Mouse (Mus musculus) heart, embryonic 10.5 days (tissue): ENCODE results near the gene Ptpn4. TPM values are rescaled to one million over a fixed set of nuclear protein-coding genes. Genes with fewer than 3 reads are reported as not detected.
A peak's percentile ranks its signal among the peaks of the same experiment; 100 is the strongest.

Source experiments
- DNase-seq: peaks from one replicate; pipeline ENCODE4 v3.0.0-alpha.2; 2017; ENCODE audit warnings: low spot score
- H3K27ac ChIP-seq: fragments of 300-500 bp; sonication (generic); 2 replicates; pipeline ENCODE4 v1.5.1; 2016; ENCODE audit warnings: mild to moderate bottlenecking
- H3K27me3 ChIP-seq: fragments of 300-500 bp; sonication (generic); 2 replicates; pipeline ENCODE4 v1.6.1; 2016; ENCODE audit warnings: mild to moderate bottlenecking; ENCODE audit not compliant: poor library complexity, insufficient read depth, severe bottlenecking
- H3K36me3 ChIP-seq: fragments of 300-500 bp; sonication (generic); 2 replicates; pipeline ENCODE4 v1.6.1; 2016; ENCODE audit warnings: mild to moderate bottlenecking, moderate library complexity
- H3K4me1 ChIP-seq: fragments of 300-500 bp; sonication (generic); 2 replicates; pipeline ENCODE4 v1.6.1; 2016; ENCODE audit warnings: mild to moderate bottlenecking
- H3K4me3 ChIP-seq: fragments of 300-500 bp; sonication (generic); 2 replicates; pipeline ENCODE4 v1.5.1; 2016; ENCODE audit warnings: mild to moderate bottlenecking, moderate library complexity
- H3K9me3 ChIP-seq: fragments of 300-500 bp; sonication (generic); 2 replicates; pipeline ENCODE4 v1.6.1; 2016; ENCODE audit warnings: mild to moderate bottlenecking, moderate library complexity
- WGBS: fragments of 180-500 bp; shearing (Covaris S2); methylation state at CpG from one replicate; pipeline ENCODE4 v1.1.7; 2016; 5-methylcytosine and 5-hydroxymethylcytosine counted together
- polyA plus RNA-seq: library from polyadenylated mRNA; unstranded; fragments of >200 nt; fragmentation: Nextera tagmentation; extraction: Ambion mirVana; gene quantifications from 2 replicates; pipeline ENCODE4 v1.2.1, GENCODE M21; 2016

Gene Ptpn4
- polyA plus RNA-seq, result 3.7 and 4.7 TPM in 2 replicates

- Histone ChIP-seq H3K27ac (peak within 1 kb of the TSS; percentile 95), H3K4me3 (peak within 1 kb of the TSS; percentile 93), H3K27me3 (no peaks in the 10 kb centered on the region), H3K4me1 (peaks cover 13% of the 10 kb centered on the region; the same call in 1 of the 2 replicates), H3K36me3 (no peaks in the 10 kb centered on the region), H3K9me3 (no peaks in the 10 kb centered on the region)
- under 1% methylated on average over 79 of the region's 79 CpGs for WGBS
- DNase-seq, result peak; percentile 99
Observed at GRCm38 (mm10) chr1:119837035-119837751, at the start of gene Ptpn4. Gene Ptpn4, minus strand, starts transcription at chr1:119837613.

DNA sequence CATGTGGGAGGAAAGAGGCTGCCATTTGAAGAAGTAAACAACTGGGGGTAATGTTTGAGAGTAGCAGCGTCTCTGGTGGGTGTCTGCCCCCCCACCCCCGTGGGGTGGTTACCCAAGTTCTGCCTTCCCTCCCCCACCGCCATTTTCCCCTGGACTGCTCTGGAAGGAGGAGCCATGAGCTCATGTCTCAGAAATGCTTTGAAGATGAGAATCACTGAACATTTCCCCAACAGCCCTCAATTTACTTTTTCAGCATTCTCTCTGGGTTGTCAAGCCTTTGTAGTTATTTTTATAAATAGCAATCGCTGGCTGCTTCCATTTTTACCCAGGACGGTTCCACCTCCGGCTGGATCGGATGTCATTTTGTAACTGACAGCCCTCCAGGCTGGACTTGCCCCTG, 48.9 kb upstream of the Ptpn4 start:
- no peaks in the 10 kb centered on the region for H3K9me3 ChIP-seq
- no peaks in the 10 kb centered on the region for H3K27me3 ChIP-seq
- no peak for DNase-seq
- no peak overlapping the region for H3K4me3 ChIP-seq
- WGBS, result 49% methylated on average over 7 of the region's 7 CpGs
- no peaks in the 10 kb centered on the region for H3K36me3 ChIP-seq
- H3K27ac ChIP-seq, result no peak overlapping the region
- H3K4me1 ChIP-seq, result peaks cover 18% of the 10 kb centered on the region

GRCm38 (mm10) chr1:119884272-119884671, 46.9 kb upstream of the Ptpn4 start:
- no peak for DNase-seq
- no peaks in the 10 kb centered on the region for H3K36me3 ChIP-seq
- peaks cover 16% of the 10 kb centered on the region for H3K4me1 ChIP-seq
- no peak overlapping the region for H3K27ac ChIP-seq
- 93% methylated on average over 3 of the region's 3 CpGs for WGBS
- no peaks in the 10 kb centered on the region for H3K9me3 ChIP-seq
- H3K4me3 ChIP-seq, result no peak overlapping the region
- H3K27me3 ChIP-seq, result no peaks in the 10 kb centered on the region

DNA sequence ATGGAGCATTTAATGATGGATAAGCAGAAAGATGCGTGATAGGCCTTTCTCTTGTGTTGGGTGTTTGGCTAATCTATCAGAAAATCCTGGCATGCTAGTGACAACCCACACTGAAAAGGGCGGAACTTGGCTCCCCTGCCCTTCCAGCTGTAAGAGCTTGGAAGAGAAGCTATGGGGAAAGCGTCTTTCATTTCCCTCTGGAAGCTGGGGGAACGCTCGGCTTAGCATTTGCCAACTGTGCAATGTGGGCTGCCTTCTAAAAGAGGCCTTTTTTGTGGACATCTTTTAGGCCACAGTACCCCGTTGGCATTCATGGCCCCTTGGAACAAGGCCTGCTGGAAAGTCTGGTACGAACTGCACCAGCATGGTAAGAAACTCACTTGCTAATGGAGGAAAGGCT, 41.5 kb upstream of the Ptpn4 start:
- no peak for DNase-seq
- Histone ChIP-seq H3K36me3 (no peaks in the 10 kb centered on the region), H3K27ac (no peak overlapping the region), H3K4me3 (no peak overlapping the region), H3K4me1 (0 out of 2 replicates have a peak, but pooled peaks cover 6% of the 10 kb centered on the region), H3K9me3 (no peaks in the 10 kb centered on the region), H3K27me3 (no peaks in the 10 kb centered on the region)
- 86% methylated on average over 7 of the region's 7 CpGs for WGBS

DNA sequence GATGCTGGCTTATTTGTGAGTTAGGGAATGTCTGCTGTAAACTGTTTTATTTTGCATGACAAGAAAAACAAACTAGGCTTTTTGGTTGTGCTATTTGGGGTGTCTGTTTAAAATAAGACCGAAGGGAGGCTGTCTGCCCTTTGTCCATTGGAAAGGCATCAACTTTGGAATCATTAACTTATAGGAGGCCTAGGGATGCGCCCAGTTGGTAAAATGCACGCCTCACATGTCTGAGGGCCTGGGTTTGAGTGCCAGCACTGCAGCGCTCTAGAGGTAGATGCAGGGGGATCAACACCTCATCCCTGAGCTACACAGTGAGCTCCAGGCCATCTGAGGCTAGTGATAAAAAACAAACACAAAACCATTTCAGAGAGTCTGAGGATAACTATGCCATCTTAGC, 40.1 kb upstream of the Ptpn4 start:
- no peaks in the 10 kb centered on the region for H3K36me3 ChIP-seq
- H3K27ac ChIP-seq, result no peak overlapping the region
- H3K4me3 ChIP-seq, result no peak overlapping the region
- H3K27me3 ChIP-seq, result no peaks in the 10 kb centered on the region
- H3K9me3 ChIP-seq, result no peaks in the 10 kb centered on the region
- H3K4me1 ChIP-seq, result 0 out of 2 replicates have a peak, but pooled peaks cover 6% of the 10 kb centered on the region
- WGBS, result 85% methylated on average over 4 of the region's 4 CpGs
- DNase-seq, result no peak

GRCm38 (mm10) chr1:119868395-119869161, 31.2 kb upstream of the Ptpn4 start:
- no peak overlapping the region for H3K4me3 ChIP-seq
- no peak for DNase-seq
- H3K4me1 ChIP-seq, result no peaks in the 10 kb centered on the region
- no peaks in the 10 kb centered on the region for H3K9me3 ChIP-seq
- WGBS, result 74% methylated on average over 13 of the region's 13 CpGs
- no peaks in the 10 kb centered on the region for H3K36me3 ChIP-seq
- H3K27me3 ChIP-seq, result no peaks in the 10 kb centered on the region
- no peak overlapping the region for H3K27ac ChIP-seq

DNA sequence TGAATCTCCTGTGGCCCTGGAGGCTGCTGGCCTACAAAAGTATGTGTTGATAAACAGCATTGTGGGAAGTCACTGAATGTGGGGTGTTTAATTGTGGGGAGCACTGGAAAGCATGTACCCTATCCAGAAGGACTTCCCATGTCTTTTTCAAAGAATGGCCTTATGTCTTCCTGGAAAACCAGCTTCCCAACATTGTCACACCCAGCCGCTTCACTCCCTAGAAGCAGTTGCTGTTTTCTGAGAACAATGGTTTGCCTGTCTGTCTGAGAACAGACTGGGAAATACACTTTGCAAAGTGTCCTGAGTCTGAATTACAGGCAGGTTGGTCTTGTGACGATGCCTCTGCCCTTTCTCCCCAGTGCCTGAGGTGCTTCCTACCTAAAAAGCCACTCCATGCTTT, 29.9 kb upstream of the Ptpn4 start:
- no peak overlapping the region for H3K27ac ChIP-seq
- DNase-seq, result no peak
- WGBS, result 55% methylated on average over 2 of the region's 2 CpGs
- no peaks in the 10 kb centered on the region for H3K27me3 ChIP-seq
- no peaks in the 10 kb centered on the region for H3K4me1 ChIP-seq
- H3K36me3 ChIP-seq, result no peaks in the 10 kb centered on the region
- no peak overlapping the region for H3K4me3 ChIP-seq
- no peaks in the 10 kb centered on the region for H3K9me3 ChIP-seq

DNA sequence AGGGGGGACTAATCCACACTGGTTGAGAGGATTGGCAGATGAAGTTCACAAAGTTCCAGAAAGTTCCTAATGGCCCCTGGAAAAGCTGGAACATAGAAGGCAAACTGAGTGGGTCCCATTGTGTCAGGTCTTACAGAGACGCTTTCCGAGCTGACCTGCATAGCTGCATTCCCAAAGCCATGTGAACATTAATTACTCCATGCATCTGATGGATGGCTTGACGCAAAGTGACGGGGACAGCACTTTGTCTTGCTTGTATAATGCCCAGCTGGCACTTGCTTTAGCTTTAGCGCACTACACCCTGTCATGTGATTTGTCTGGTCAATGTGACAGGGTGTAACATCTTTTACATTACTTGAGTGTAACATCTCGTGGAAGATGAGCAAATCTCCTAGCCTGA, 27.9 kb upstream of the Ptpn4 start:
- no peak overlapping the region for H3K4me3 ChIP-seq
- H3K4me1 ChIP-seq, result no peaks in the 10 kb centered on the region
- H3K36me3 ChIP-seq, result no peaks in the 10 kb centered on the region
- H3K9me3 ChIP-seq, result no peaks in the 10 kb centered on the region
- DNase-seq, result no peak
- no peaks in the 10 kb centered on the region for H3K27me3 ChIP-seq
- 79% methylated on average over 6 of the region's 6 CpGs for WGBS
- H3K27ac ChIP-seq, result no peak overlapping the region

GRCm38 (mm10) chr1:119863507-119864296, 26.3 kb upstream of the Ptpn4 start:
- DNase-seq, result no peak
- Histone ChIP-seq H3K4me1 (no peaks in the 10 kb centered on the region), H3K27ac (no peak overlapping the region), H3K27me3 (no peaks in the 10 kb centered on the region), H3K4me3 (no peak overlapping the region), H3K36me3 (no peaks in the 10 kb centered on the region), H3K9me3 (no peaks in the 10 kb centered on the region)
- WGBS, result 69% methylated on average over 7 of the region's 7 CpGs

GRCm38 (mm10) chr1:119859566-119859965, 22.2 kb upstream of the Ptpn4 start:
- Histone ChIP-seq H3K36me3 (no peaks in the 10 kb centered on the region), H3K27me3 (no peaks in the 10 kb centered on the region), H3K27ac (no peak overlapping the region), H3K9me3 (no peaks in the 10 kb centered on the region), H3K4me3 (no peak overlapping the region), H3K4me1 (no peaks in the 10 kb centered on the region)
- 80% methylated on average over 5 of the region's 5 CpGs for WGBS
- DNase-seq, result no peak

- Histone ChIP-seq H3K4me3 (no peak overlapping the region), H3K27ac (no peak overlapping the region), H3K4me1 (no peaks in the 10 kb centered on the region), H3K27me3 (no peaks in the 10 kb centered on the region), H3K9me3 (no peaks in the 10 kb centered on the region), H3K36me3 (no peaks in the 10 kb centered on the region)
- 77% methylated on average over 5 of the region's 5 CpGs for WGBS
- DNase-seq, result no peak
Observed at GRCm38 (mm10) chr1:119852980-119853379, 15.6 kb upstream of the Ptpn4 start.

DNA sequence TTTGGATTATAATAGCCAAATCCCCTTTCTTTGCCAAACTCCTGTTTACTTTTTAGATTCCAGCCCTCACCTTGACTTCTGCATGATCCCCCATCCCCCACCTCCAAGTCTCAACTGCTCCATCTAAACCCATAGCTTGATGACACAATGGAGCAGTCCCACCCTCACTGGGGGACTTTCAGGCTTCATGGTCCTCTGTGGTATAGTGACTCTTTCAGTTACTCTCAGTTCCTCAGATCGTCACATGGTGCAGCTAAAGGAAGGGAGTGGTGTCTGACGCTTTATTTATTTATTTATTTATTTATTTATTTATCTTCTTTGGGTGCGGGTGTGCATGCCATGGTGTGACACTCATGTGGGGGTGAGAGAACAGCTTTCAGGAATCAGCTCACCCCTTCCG, 14.9 kb upstream of the Ptpn4 start:
- Histone ChIP-seq H3K27me3 (no peaks in the 10 kb centered on the region), H3K36me3 (no peaks in the 10 kb centered on the region), H3K4me1 (no peaks in the 10 kb centered on the region), H3K27ac (no peak overlapping the region), H3K4me3 (no peak overlapping the region), H3K9me3 (no peaks in the 10 kb centered on the region)
- 85% methylated on average over 4 of the region's 4 CpGs for WGBS
- DNase-seq, result no peak
